Mouse (Mus musculus) embryonic stem cell, embryonic (primary cell): Measurements from ENCODE around the gene Lss.

Experiments
- CTCF ChIA-PET, 4 experiments: fragments of 300-600 bp in 2 of 4; fragments of 350-600 bp in 2 of 4; sonication (Branson Sonifier 250); formaldehyde crosslinking; loops; one replicate each; lab custom pipeline; 2022; ENCODE audit warnings: inconsistent platforms in 2 of 4; lab: Charles Lee
- POLR2A ChIA-PET, 4 experiments: fragments of 300-600 bp in 2 of 4; fragments of 350-600 bp in 2 of 4; sonication (Branson Sonifier 250); formaldehyde crosslinking; loops; one replicate each; lab custom pipeline; 2022; ENCODE audit warnings: antibody characterized with exemption in 4 of 4, inconsistent platforms in 1 of 4; lab: Charles Lee

The Lss gene

GRCm38 (mm10) chr10:76531375-76531774 lies at the start of gene Lss:
Gene Lss (plus strand): TSS chr10:76531588.
- ChIA-PET POLR2A (interaction anchor here in 3 of 4 experiments (0.7 to 1.6 kb wide), 11 partner anchors 18 to 294 kb away, joined by 3 to 5 read pairs (median 3); partner anchors contain the start of genes AC141477.1 (in 1 of the 3) and Prmt2 (in 1 of the 3)), CTCF (interaction anchor here in 3 of 4 experiments (0.5 to 1.0 kb wide), 5 partner anchors 18 to 139 kb away, joined by 3 to 9 read pairs (median 3); partner anchors contain the start of gene AC141477.1 (in 1 of the 3))

- POLR2A ChIA-PET: interaction anchor here in 1 of 4 experiments (0.6 to 5.0 kb wide), 4 partner anchors 9 to 587 kb away, joined by 4 to 22 read pairs (median 4); no protein-coding TSS in a partner anchor
- CTCF ChIA-PET: interaction anchor here in 2 of 4 experiments (0.6 to 1.7 kb wide), 3 partner anchors 21 to 77 kb away, joined by 3 to 5 read pairs (median 4); no protein-coding TSS in a partner anchor
Measured at GRCm38 (mm10) chr10:76486302-76486701, 45.1 kb upstream of the Lss start.

GRCm38 (mm10) chr10:76488265-76488664 lies 43.1 kb upstream of the Lss start:
- CTCF ChIA-PET: no interaction called here
- POLR2A ChIA-PET: interaction anchor here in 1 of 4 experiments (0.7 to 5.0 kb wide), 11 partner anchors 9 to 74 kb away, joined by 3 to 22 read pairs (median 3); no protein-coding TSS in a partner anchor

- POLR2A ChIA-PET: interaction anchor here in 2 of 4 experiments (0.7 to 1.8 kb wide), 6 partner anchors 8 to 44 kb away, joined by 3 to 7 read pairs (median 4); no protein-coding TSS in a partner anchor
Measured at GRCm38 (mm10) chr10:76489205-76489604, 42.2 kb upstream of the Lss start.

GRCm38 (mm10) chr10:76493527-76493926 lies 37.9 kb upstream of the Lss start:
- CTCF ChIA-PET: interaction anchor here in 2 of 4 experiments (0.7 to 2.2 kb wide), 3 partner anchors 13 to 102 kb away, joined by 3 to 9 read pairs (median 7); no protein-coding TSS in a partner anchor
- POLR2A ChIA-PET: interaction anchor here in 2 of 4 experiments (0.6 to 1.0 kb wide), 4 partner anchors 13 to 69 kb away, joined by 3 read pairs; no protein-coding TSS in a partner anchor

More at GRCm38 (mm10) chr10:76489205-76489604, 42.2 kb upstream of the Lss start:
- CTCF ChIA-PET: interaction anchor here in 2 of 4 experiments (0.6 to 1.2 kb wide), 2 partner anchors 34 to 631 kb away, joined by 3 read pairs; no protein-coding TSS in a partner anchor

- POLR2A ChIA-PET: interaction anchor here in 3 of 4 experiments (0.6 to 4.4 kb wide), 6 partner anchors 10 to 56 kb away, joined by 3 to 22 read pairs (median 3); partner anchors contain the start of gene Pcnt (in 1 of the 3)
- CTCF ChIA-PET: interaction anchor here in 1 of 4 experiments (1.4 to 1.8 kb wide), 2 partner anchors 18 to 103 kb away, joined by 3 to 5 read pairs; no protein-coding TSS in a partner anchor
Measured at GRCm38 (mm10) chr10:76495501-76495900, 35.9 kb upstream of the Lss start.

GRCm38 (mm10) chr10:76496366-76496765 lies 35.0 kb upstream of the Lss start:
- ChIA-PET POLR2A (interaction anchor here in 3 of 4 experiments (0.6 to 4.4 kb wide), 5 partner anchors 10 to 57 kb away, joined by 3 to 22 read pairs (median 3); no protein-coding TSS in a partner anchor), CTCF (interaction anchor here in 2 of 4 experiments (1.1 to 1.4 kb wide), 2 partner anchors 17 kb away, joined by 3 to 5 read pairs; no protein-coding TSS in a partner anchor)

- CTCF ChIA-PET: interaction anchor here in 2 of 4 experiments (0.6 to 1.1 kb wide), 2 partner anchors 16 to 171 kb away, joined by 3 to 5 read pairs; no protein-coding TSS in a partner anchor
- POLR2A ChIA-PET: interaction anchor here in 2 of 4 experiments (0.7 to 4.4 kb wide), 4 partner anchors 9 to 88 kb away, joined by 3 to 22 read pairs (median 4); no protein-coding TSS in a partner anchor
Measured at GRCm38 (mm10) chr10:76497522-76497921, 33.9 kb upstream of the Lss start.

GRCm38 (mm10) chr10:76504271-76504943 lies 27.0 kb upstream of the Lss start:
- ChIA-PET CTCF (interaction anchor here in 3 of 4 experiments (0.6 to 1.4 kb wide), 3 partner anchors 9 to 524 kb away, joined by 3 to 5 read pairs (median 3); no protein-coding TSS in a partner anchor), POLR2A (interaction anchor here in 1 of 4 experiments (1.1 kb wide), 1 partner anchor 9 kb away, joined by 3 read pairs; no protein-coding TSS in a partner anchor)

- ChIA-PET CTCF (no interaction called here), POLR2A (interaction anchor here in 2 of 4 experiments (0.5 to 1.2 kb wide), 3 partner anchors 17 to 159 kb away, joined by 3 to 7 read pairs (median 4); no protein-coding TSS in a partner anchor)
Measured at GRCm38 (mm10) chr10:76505865-76506264, 25.5 kb upstream of the Lss start.

- ChIA-PET CTCF (interaction anchor here (0.5 to 2.1 kb wide), 50 partner anchors 8 to 656 kb away, joined by 3 to 18 read pairs (median 4); partner anchors contain the start of genes Lss (in 2 of the 4), 2610028H24Rik (in 1 of the 4), AC141477.1 (in 1 of the 4) and Dip2a (in 1 of the 4)), POLR2A (interaction anchor here (0.6 to 1.6 kb wide), 7 partner anchors 9 to 199 kb away, joined by 3 to 6 read pairs (median 4); partner anchors contain the start of gene Lss (in 1 of the 4))
Measured at GRCm38 (mm10) chr10:76512965-76513583, 18.3 kb upstream of the Lss start.

- CTCF ChIA-PET: interaction anchor here in 2 of 4 experiments (1.0 kb wide), 3 partner anchors 18 to 139 kb away, joined by 3 to 9 read pairs (median 5); no protein-coding TSS in a partner anchor
- POLR2A ChIA-PET: interaction anchor here in 3 of 4 experiments (0.7 to 1.5 kb wide), 10 partner anchors 17 to 293 kb away, joined by 3 to 5 read pairs (median 3); partner anchors contain the start of genes AC141477.1 (in 1 of the 3) and Prmt2 (in 1 of the 3)
Measured at GRCm38 (mm10) chr10:76530922-76531321, 466 bp upstream of the Lss start.

GRCm38 (mm10) chr10:76531828-76532227 lies 440 bp downstream of the Lss start:
- CTCF ChIA-PET: interaction anchor here in 3 of 4 experiments (0.5 to 1.0 kb wide), 5 partner anchors 18 to 140 kb away, joined by 3 to 9 read pairs (median 3); partner anchors contain the start of gene AC141477.1 (in 1 of the 3)
- POLR2A ChIA-PET: interaction anchor here in 3 of 4 experiments (0.5 to 1.6 kb wide), 12 partner anchors 10 to 294 kb away, joined by 3 to 5 read pairs (median 4); partner anchors contain the start of genes AC141477.1 (in 1 of the 3) and Prmt2 (in 1 of the 3)

- ChIA-PET POLR2A (interaction anchor here in 1 of 4 experiments (1.0 to 1.4 kb wide), 3 partner anchors 13 to 107 kb away, joined by 3 read pairs; no protein-coding TSS in a partner anchor), CTCF (interaction anchor here in 1 of 4 experiments (1.0 to 1.1 kb wide), 2 partner anchors 15 to 22 kb away, joined by 3 read pairs; no protein-coding TSS in a partner anchor)
Measured at GRCm38 (mm10) chr10:76535526-76535925, 4.1 kb downstream of the Lss start.

GRCm38 (mm10) chr10:76537619-76538018 lies 6.2 kb downstream of the Lss start:
- ChIA-PET POLR2A (interaction anchor here in 1 of 4 experiments (1.0 to 1.3 kb wide), 3 partner anchors 13 to 49 kb away, joined by 3 read pairs; no protein-coding TSS in a partner anchor), CTCF (no interaction called here)

- POLR2A ChIA-PET: interaction anchor here in 2 of 4 experiments (0.6 to 1.8 kb wide), 6 partner anchors 9 to 215 kb away, joined by 3 to 5 read pairs (median 4); no protein-coding TSS in a partner anchor
- CTCF ChIA-PET: interaction anchor here in 2 of 4 experiments (1.2 to 1.3 kb wide), 2 partner anchors 82 to 150 kb away, joined by 3 to 5 read pairs; partner anchors contain the start of gene Col6a2 (in 1 of the 2)
Measured at GRCm38 (mm10) chr10:76541336-76542085, 10.1 kb downstream of the Lss start.
